Mouse (Mus musculus) stomach, embryonic 15.5 days (tissue): ENCODE data around the gene Rexo5. TPM values are rescaled to one million over a fixed set of nuclear protein-coding genes. Genes with fewer than 3 reads are reported as not detected.

Experiments
- ATAC-seq: fragments of 200-750 bp; cut with Nextera tagmentation; 2 replicates; pipeline ENCODE4 v1.8.0; 2017; ENCODE audit warnings: low read depth, moderate number of reproducible peaks, moderate TSS enrichment; ENCODE audit not compliant: insufficient read depth, low FRiP score
- H3K27ac ChIP-seq: fragments of 300-500 bp; sonication (generic); 2 replicates; pipeline ENCODE4 v1.5.1; 2015; ENCODE audit warnings: mild to moderate bottlenecking, inconsistent platforms
- H3K27me3 ChIP-seq: fragments of 300-500 bp; sonication (generic); replicated peaks from 2 replicates; pipeline ENCODE4 v1.6.1; 2015; ENCODE audit warnings: inconsistent platforms
- H3K36me3 ChIP-seq: fragments of 300-500 bp; sonication (generic); 2 replicates; pipeline ENCODE4 v1.6.1; 2015; ENCODE audit warnings: inconsistent platforms
- H3K4me1 ChIP-seq: fragments of 300-500 bp; sonication (generic); 2 replicates; pipeline ENCODE4 v1.6.1; 2015; ENCODE audit warnings: inconsistent platforms
- H3K4me2 ChIP-seq: fragments of 300-500 bp; sonication (generic); 2 replicates; pipeline ENCODE4 v1.6.1; 2015; ENCODE audit warnings: mild to moderate bottlenecking, inconsistent platforms
- H3K4me3 ChIP-seq: fragments of 300-500 bp; sonication (generic); replicated peaks from 2 replicates; pipeline ENCODE4 v1.5.1; 2015; ENCODE audit warnings: inconsistent platforms
- H3K9ac ChIP-seq: fragments of 300-500 bp; sonication (generic); 2 replicates; pipeline ENCODE4 v1.6.1; 2015; ENCODE audit warnings: inconsistent platforms
- H3K9me3 ChIP-seq: fragments of 300-500 bp; sonication (generic); 2 replicates; pipeline ENCODE4 v1.6.1; 2016; ENCODE audit warnings: inconsistent platforms
- WGBS: fragments of 180-500 bp; shearing (Covaris S2); methylation state at CpG from one replicate; pipeline ENCODE4 v1.1.7; 2015; 5-methylcytosine and 5-hydroxymethylcytosine counted together
- polyA plus RNA-seq: library from polyadenylated mRNA; unstranded; fragments of >200 nt; fragmentation: Nextera tagmentation; extraction: Ambion mirVana; gene quantifications from 2 replicates; pipeline ENCODE4 v1.2.1, GENCODE M21; 2015

The Rexo5 gene
- 20.4 and 20.7 TPM in 2 replicates for polyA plus RNA-seq

GRCm38 (mm10) chr7:119793586-119794250 is at the start of gene Rexo5, which contains the start of gene Eri2:
Gene Rexo5, plus strand, starts transcription at chr7:119794006.
Gene Eri2, minus strand, starts transcription at chr7:119794058.
- H3K4me1 ChIP-seq, result no peaks in the 10 kb centered on the region

GRCm38 (mm10) chr7:119744321-119744720 is 49.5 kb upstream of the Rexo5 start:
- no peaks in the 10 kb centered on the region for H3K36me3 ChIP-seq
- WGBS, result 10% methylated on average over 34 of the region's 34 CpGs
- no peaks in the 10 kb centered on the region for H3K27me3 ChIP-seq
- no peak overlapping the region for H3K9ac ChIP-seq
- no peak for ATAC-seq
- peaks cover 6% of the 10 kb centered on the region; the same call in 1 of the 2 replicates for H3K4me1 ChIP-seq
- H3K9me3 ChIP-seq, result no peaks in the 10 kb centered on the region
- H3K4me2 ChIP-seq, result peak overlapping the region; percentile 47
- H3K4me3 ChIP-seq, result no peak overlapping the region
- no peak overlapping the region for H3K27ac ChIP-seq

More at GRCm38 (mm10) chr7:119793586-119794250, at the start of gene Rexo5, which contains the start of gene Eri2:
- WGBS, result under 1% methylated on average over 53 of the region's 53 CpGs
- H3K27ac ChIP-seq, result peak within 1 kb of the TSS; percentile 86
- peak within 1 kb of the TSS; percentile 74 for H3K9ac ChIP-seq
- peak within 1 kb of the TSS; percentile 75 for H3K4me3 ChIP-seq
- H3K36me3 ChIP-seq, result 0 out of 2 replicates have a peak, but pooled peaks cover 2% of the 10 kb centered on the region
- no peaks in the 10 kb centered on the region for H3K9me3 ChIP-seq
- ATAC-seq, result peak; percentile 99
- H3K4me2 ChIP-seq, result peak within 1 kb of the TSS; percentile 83
- no peaks in the 10 kb centered on the region for H3K27me3 ChIP-seq

GRCm38 (mm10) chr7:119745869-119746268 is 47.9 kb upstream of the Rexo5 start:
- Histone ChIP-seq H3K9me3 (no peaks in the 10 kb centered on the region), H3K4me1 (peaks cover 6% of the 10 kb centered on the region; the same call in 1 of the 2 replicates), H3K27me3 (no peaks in the 10 kb centered on the region), H3K36me3 (no peaks in the 10 kb centered on the region), H3K9ac (no peak overlapping the region), H3K4me3 (no peak overlapping the region), H3K27ac (no peak overlapping the region), H3K4me2 (no peak overlapping the region)
- 58% methylated on average over 1 of the region's 1 CpGs for WGBS
- ATAC-seq, result no peak

GRCm38 (mm10) chr7:119748761-119749160 is 45.0 kb upstream of the Rexo5 start:
- H3K36me3 ChIP-seq, result no peaks in the 10 kb centered on the region
- no peak overlapping the region for H3K9ac ChIP-seq
- no peaks in the 10 kb centered on the region for H3K9me3 ChIP-seq
- no peak overlapping the region for H3K27ac ChIP-seq
- no peak overlapping the region for H3K4me3 ChIP-seq
- H3K27me3 ChIP-seq, result no peaks in the 10 kb centered on the region
- no peak overlapping the region for H3K4me2 ChIP-seq
- peaks cover 6% of the 10 kb centered on the region; the same call in 1 of the 2 replicates for H3K4me1 ChIP-seq
- ATAC-seq, result no peak
- 69% methylated on average over 1 of the region's 2 CpGs for WGBS

- Histone ChIP-seq H3K27ac (no peak overlapping the region), H3K27me3 (no peaks in the 10 kb centered on the region), H3K36me3 (no peaks in the 10 kb centered on the region), H3K9me3 (no peaks in the 10 kb centered on the region), H3K4me2 (no peak overlapping the region), H3K4me1 (no peaks in the 10 kb centered on the region), H3K4me3 (no peak overlapping the region), H3K9ac (no peak overlapping the region)
- ATAC-seq, result no peak
- 54% methylated on average over 2 of the region's 2 CpGs for WGBS
Observed at GRCm38 (mm10) chr7:119749942-119750341, 43.9 kb upstream of the Rexo5 start.

- WGBS, result 81% methylated on average over 1 of the region's 1 CpGs
- no peak overlapping the region for H3K4me3 ChIP-seq
- no peak overlapping the region for H3K27ac ChIP-seq
- no peaks in the 10 kb centered on the region for H3K4me1 ChIP-seq
- no peak overlapping the region for H3K4me2 ChIP-seq
- no peak overlapping the region for H3K9ac ChIP-seq
- H3K9me3 ChIP-seq, result no peaks in the 10 kb centered on the region
- H3K36me3 ChIP-seq, result no peaks in the 10 kb centered on the region
- no peaks in the 10 kb centered on the region for H3K27me3 ChIP-seq
- no peak for ATAC-seq
Observed at GRCm38 (mm10) chr7:119753696-119754095, 40.1 kb upstream of the Rexo5 start.

- Histone ChIP-seq H3K4me2 (peak within 1 kb of the TSS; percentile 32; the same call in 1 of the 2 replicates), H3K27ac (0 out of 2 replicates have a peak within 1 kb of the TSS, but pooled peaks have one; percentile 33), H3K4me3 (peak within 1 kb of the TSS; percentile 12; the same call in 1 of the 2 replicates), H3K4me1 (no peaks in the 10 kb centered on the region), H3K36me3 (no peaks in the 10 kb centered on the region), H3K9me3 (no peaks in the 10 kb centered on the region), H3K27me3 (no peaks in the 10 kb centered on the region), H3K9ac (no peak within 1 kb of the TSS)
- WGBS, result 25% methylated on average over 11 of the region's 11 CpGs
- ATAC-seq, result peak; percentile 83
Observed at GRCm38 (mm10) chr7:119760527-119760951, 33.3 kb upstream of the Rexo5 start, which contains the start of gene Acsm3. Gene Acsm3, plus strand, starts transcription at chr7:119760923.

- H3K9me3 ChIP-seq, result no peaks in the 10 kb centered on the region
- H3K4me1 ChIP-seq, result no peaks in the 10 kb centered on the region
- no peaks in the 10 kb centered on the region for H3K36me3 ChIP-seq
- no peak overlapping the region for H3K4me2 ChIP-seq
- WGBS, result 35% methylated on average over 4 of the region's 4 CpGs
- peak; percentile 62 for ATAC-seq
- no peak overlapping the region for H3K9ac ChIP-seq
- H3K27ac ChIP-seq, result no peak overlapping the region; the same call in 1 of the 2 replicates
- no peak overlapping the region for H3K4me3 ChIP-seq
- no peaks in the 10 kb centered on the region for H3K27me3 ChIP-seq
Observed at GRCm38 (mm10) chr7:119762166-119762697, 31.6 kb upstream of the Rexo5 start.

- ATAC-seq, result no peak
- H3K4me2 ChIP-seq, result no peak overlapping the region
- H3K4me3 ChIP-seq, result no peak overlapping the region
- WGBS, result 86% methylated on average over 3 of the region's 3 CpGs
- peaks cover 3% of the 10 kb centered on the region; the same call in 1 of the 2 replicates for H3K36me3 ChIP-seq
- H3K27ac ChIP-seq, result no peak overlapping the region
- H3K9ac ChIP-seq, result no peak overlapping the region
- no peaks in the 10 kb centered on the region for H3K9me3 ChIP-seq
- no peaks in the 10 kb centered on the region for H3K27me3 ChIP-seq
- no peaks in the 10 kb centered on the region for H3K4me1 ChIP-seq
Observed at GRCm38 (mm10) chr7:119764377-119764776, 29.4 kb upstream of the Rexo5 start.

- Histone ChIP-seq H3K9me3 (no peaks in the 10 kb centered on the region), H3K9ac (no peak overlapping the region), H3K27me3 (no peaks in the 10 kb centered on the region), H3K4me3 (no peak overlapping the region), H3K27ac (no peak overlapping the region), H3K36me3 (peaks cover 3% of the 10 kb centered on the region; the same call in 1 of the 2 replicates), H3K4me2 (no peak overlapping the region), H3K4me1 (no peaks in the 10 kb centered on the region)
- ATAC-seq, result no peak
- WGBS, result 76% methylated on average over 6 of the region's 6 CpGs
Observed at GRCm38 (mm10) chr7:119766996-119767395, 26.8 kb upstream of the Rexo5 start.

- H3K27ac ChIP-seq, result peak overlapping the region; percentile 48; the same call in 1 of the 2 replicates
Observed at GRCm38 (mm10) chr7:119769895-119770294, 23.9 kb upstream of the Rexo5 start.

GRCm38 (mm10) chr7:119783453-119783852 is 10.4 kb upstream of the Rexo5 start:
- no peak for ATAC-seq
- Histone ChIP-seq H3K36me3 (peaks cover 20% of the 10 kb centered on the region; the same call in 1 of the 2 replicates), H3K27ac (no peak overlapping the region), H3K9ac (no peak overlapping the region), H3K4me2 (no peak overlapping the region), H3K27me3 (no peaks in the 10 kb centered on the region), H3K4me1 (no peaks in the 10 kb centered on the region), H3K4me3 (no peak overlapping the region), H3K9me3 (no peaks in the 10 kb centered on the region)
- 93% methylated on average over 2 of the region's 2 CpGs for WGBS

More at GRCm38 (mm10) chr7:119769895-119770294, 23.9 kb upstream of the Rexo5 start:
- Histone ChIP-seq H3K9ac (no peak overlapping the region), H3K9me3 (no peaks in the 10 kb centered on the region), H3K36me3 (peaks cover 3% of the 10 kb centered on the region; the same call in 1 of the 2 replicates), H3K27me3 (no peaks in the 10 kb centered on the region), H3K4me2 (no peak overlapping the region), H3K4me1 (no peaks in the 10 kb centered on the region), H3K4me3 (no peak overlapping the region)
- ATAC-seq, result peak; percentile 71; the same call in 1 of the 2 replicates
- WGBS, result 75% methylated on average over 8 of the region's 8 CpGs
